Mouse (Mus musculus) heart, adult 2 months (tissue): Measurements from ENCODE around the gene Pirt.

ENCODE experiments used
- CTCF ChIP-seq: fragments of 200-600 bp; IDR thresholded peaks from 2 replicates; pipeline ENCODE4 v1.8.1; 2022; ENCODE audit warnings: antibody characterized with exemption, mild to moderate bottlenecking, moderate library complexity
- EP300 ChIP-seq: fragments of 200-500 bp; IDR thresholded peaks from 2 replicates; pipeline ENCODE4 v1.6.1; 2011; ENCODE audit warnings: low read depth, low read length, control low read depth; ENCODE audit not compliant: insufficient read depth
- POLR2A ChIP-seq: fragments of 200-500 bp; IDR thresholded peaks from 2 replicates; pipeline ENCODE4 v1.6.1; 2011; ENCODE audit warnings: mild to moderate bottlenecking, low read depth, low read length, control low read depth; ENCODE audit not compliant: insufficient read depth

DNA sequence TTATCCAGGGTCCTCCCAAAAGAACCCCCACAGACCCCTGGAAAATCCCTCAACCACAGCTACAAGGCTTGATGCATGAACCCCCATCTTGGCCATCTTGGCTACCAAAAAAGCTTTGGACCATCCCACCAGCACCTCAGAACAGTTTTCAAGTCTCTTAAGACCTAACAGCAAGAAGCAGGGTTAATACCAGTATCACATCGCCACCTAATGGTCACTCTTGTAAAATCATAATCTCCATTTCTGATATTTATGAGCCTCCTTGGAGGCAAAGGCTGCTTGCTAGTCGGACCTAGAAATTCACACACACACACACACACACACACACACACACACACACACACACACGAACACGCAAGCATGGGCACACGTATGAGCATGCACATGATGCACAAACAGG lies 40.1 kb upstream of the Pirt start:
- TF ChIP-seq POLR2A = no peak
- TF ChIP-seq CTCF = peak; percentile 61
- TF ChIP-seq EP300 = no peak
